Mouse (Mus musculus): ENCODE results near the gene Gm28043. TPM values are rescaled to one million over a fixed set of nuclear protein-coding genes. Genes with fewer than 3 reads are reported as not detected.

Gm28043 gene
- polyA plus RNA-seq, 1 experiment from 2014 or later = 3.5 TPM

Small RNA genes within 50 kb of the gene (microRNA-seq; reads per million reads assigned to microRNA genes)
- not detected for gene Mir7667 (ENCODE audit: insufficient number of aligned reads)

Other genes with a start within 250 kb of the Gm28043 start
- 21.1 and 22.5 TPM in 2 replicates for gene Pim1, start 124.1 kb upstream of the Gm28043 start, polyA plus RNA-seq (2014; fragmentation: Nextera tagmentation; extraction: Ambion mirVana)
- gene Gm17657, start 65.2 kb upstream of the Gm28043 start, polyA plus RNA-seq (2014; fragmentation: Nextera tagmentation; extraction: Ambion mirVana) = not detected in 2 replicates
- gene Tbc1d22b, start 65.1 kb upstream of the Gm28043 start, polyA plus RNA-seq (2014; fragmentation: Nextera tagmentation; extraction: Ambion mirVana) = 20.9 and 21.9 TPM in 2 replicates
- gene Tmem217, start 62.5 kb upstream of the Gm28043 start, polyA plus RNA-seq (2014; fragmentation: Nextera tagmentation; extraction: Ambion mirVana) = 0.55 and 0.71 TPM in 2 replicates
- gene Rnf8, start 86 bp upstream of the Gm28043 start, polyA plus RNA-seq (2014; fragmentation: Nextera tagmentation; extraction: Ambion mirVana) = 112 and 124 TPM in 2 replicates
- 144 and 150 TPM in 2 replicates for gene Cmtr1, start 45.7 kb downstream of the Gm28043 start, polyA plus RNA-seq (2014; fragmentation: Nextera tagmentation; extraction: Ambion mirVana)
- gene Ccdc167, start 102.2 kb downstream of the Gm28043 start, polyA plus RNA-seq (2014; fragmentation: Nextera tagmentation; extraction: Ambion mirVana) = 13.7 and 17.0 TPM in 2 replicates